Mouse (Mus musculus) heart, adult 9 months (tissue): ENCODE measurements around the gene Arpc5.

ENCODE experiments used
- DNase-seq, 2 experiments: peaks; one replicate each; pipeline ENCODE4 v3.0.0; 2022; ENCODE audit warnings: low spot score in 2 of 2

Gene Arpc5

GRCm38 (mm10) chr1:152810533-152811439 lies 44.4 kb downstream of the Arpc5 start:
- no peak for DNase-seq

- no peak for DNase-seq
These were observed 48.9 kb downstream of the Arpc5 start for GRCm38 (mm10) chr1:152815265-152815701.

- DNase-seq = no peak
These were observed 50.9 kb downstream of the Arpc5 start for GRCm38 (mm10) chr1:152817027-152817769.

GRCm38 (mm10) chr1:152817794-152818193 lies 51.5 kb downstream of the Arpc5 start:
- DNase-seq = peak; percentile 56 to 72

GRCm38 (mm10) chr1:152819558-152819957 lies 53.2 kb downstream of the Arpc5 start:
- no peak for DNase-seq

- no peak for DNase-seq
These were observed 54.8 kb downstream of the Arpc5 start for GRCm38 (mm10) chr1:152820911-152821695.

GRCm38 (mm10) chr1:152821746-152822145 lies 55.4 kb downstream of the Arpc5 start:
- no peak for DNase-seq

- no peak for DNase-seq
These were observed 57.9 kb downstream of the Arpc5 start for GRCm38 (mm10) chr1:152824206-152824605.
